Mouse (Mus musculus) heart, adult 2 months (tissue): ENCODE measurements at regions not wholly inside any gene's neighbourhood (a gene's known extent, or its start where the extent isn't known, plus 50 kb on each side); places are given as distances from the start of the nearest gene placed in this dataset.

Experiments used
- DNase-seq, 2 experiments: peaks; one replicate each; pipeline ENCODE4 v3.0.0; 2021
- H3K27ac ChIP-seq: fragments of 200-600 bp; 2 replicates; pipeline ENCODE4 v1.8.1; 2022
- H3K27me3 ChIP-seq: fragments of 200-500 bp; 2 replicates; pipeline ENCODE4 v1.6.1; 2012; ENCODE audit warnings: mild to moderate bottlenecking, low read length, inconsistent platforms, mixed read lengths; ENCODE audit not compliant: control insufficient read depth, insufficient read depth
- H3K36me3 ChIP-seq: fragments of 200-500 bp; 2 replicates; pipeline ENCODE4 v1.6.1; 2012; ENCODE audit warnings: low read length, inconsistent platforms; ENCODE audit not compliant: control insufficient read depth, insufficient read depth
- H3K4me1 ChIP-seq: fragments of 200-500 bp; 2 replicates; pipeline ENCODE4 v1.6.1; 2011; ENCODE audit warnings: low read length; ENCODE audit not compliant: control insufficient read depth, insufficient read depth
- H3K4me3 ChIP-seq: fragments of 200-600 bp; 2 replicates; pipeline ENCODE4 v1.8.1; 2022
- H3K79me2 ChIP-seq: fragments of 200-500 bp; replicated peaks from 2 replicates; pipeline ENCODE4 v1.6.1; 2012; ENCODE audit warnings: mild to moderate bottlenecking, inconsistent platforms, low read length, moderate library complexity, mixed read lengths; ENCODE audit not compliant: control insufficient read depth, insufficient read depth
- H3K9ac ChIP-seq: fragments of 200-500 bp; 2 replicates; pipeline ENCODE4 v1.6.1; 2012; ENCODE audit warnings: low read depth, mild to moderate bottlenecking, control low read depth, inconsistent platforms, low read length, mixed read lengths
- CTCF ChIP-seq: fragments of 200-600 bp; IDR thresholded peaks from 2 replicates; pipeline ENCODE4 v1.8.1; 2022; ENCODE audit warnings: antibody characterized with exemption, mild to moderate bottlenecking, moderate library complexity
- EP300 ChIP-seq: fragments of 200-500 bp; IDR thresholded peaks from 2 replicates; pipeline ENCODE4 v1.6.1; 2011; ENCODE audit warnings: low read depth, low read length, control low read depth; ENCODE audit not compliant: insufficient read depth
- POLR2A ChIP-seq: fragments of 200-500 bp; IDR thresholded peaks from 2 replicates; pipeline ENCODE4 v1.6.1; 2011; ENCODE audit warnings: mild to moderate bottlenecking, low read depth, low read length, control low read depth; ENCODE audit not compliant: insufficient read depth
- WGBS: fragments of 180-500 bp; shearing (Covaris S2); methylation state at CpG from one replicate; pipeline ENCODE4 v1.1.7; 2018; 5-methylcytosine and 5-hydroxymethylcytosine counted together
- intact Hi-C: fragments of 180-260 bp; cut with DNase I; formaldehyde crosslinking; loops from one replicate; pipeline ENCODE4 v1.15.1; 2025

- 81% methylated on average over 1 of the region's 1 CpGs for WGBS
- TF ChIP-seq POLR2A (no peak), CTCF (no peak), EP300 (no peak)
Observed at GRCm38 (mm10) chr1:63947278-63947677, 174.8 kb downstream of the Klf7 start.

DNA sequence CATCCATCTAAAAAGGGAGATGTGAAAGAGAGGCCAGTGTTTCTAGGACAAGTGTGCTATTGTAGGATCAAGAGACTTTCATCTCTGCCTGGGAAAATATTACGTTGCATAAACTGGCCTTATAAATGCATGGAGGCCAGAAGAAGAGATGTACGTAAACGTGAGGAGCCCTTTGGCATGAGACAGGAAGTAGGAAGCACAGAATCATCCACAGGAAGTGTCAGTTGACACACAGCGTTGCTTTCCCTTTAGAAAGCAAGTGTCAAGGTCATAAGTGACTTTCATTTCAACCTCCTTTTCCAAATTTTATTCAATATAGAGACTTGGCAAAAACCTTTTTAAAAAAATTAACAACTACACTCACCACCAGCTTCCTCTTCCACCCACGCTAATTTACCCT, 175.2 kb downstream of the Klf7 start:
- Histone ChIP-seq H3K79me2 (no peaks in the 10 kb centered on the region), H3K4me1 (no peaks in the 10 kb centered on the region), H3K27me3 (no peaks in the 10 kb centered on the region), H3K27ac (no peak overlapping the region), H3K36me3 (no peaks in the 10 kb centered on the region), H3K4me3 (no peak overlapping the region), H3K9ac (no peak overlapping the region)
- intact Hi-C loops, result no loop called here
- WGBS, result 60% methylated on average over 5 of the region's 5 CpGs
- DNase-seq, result no peak
- no peak for TF ChIP-seq EP300
- no peak for TF ChIP-seq POLR2A
- TF ChIP-seq CTCF, result no peak

More at GRCm38 (mm10) chr1:63947278-63947677, 174.8 kb downstream of the Klf7 start:
- DNase-seq, result no peak
- Histone ChIP-seq H3K4me3 (no peak overlapping the region), H3K9ac (no peak overlapping the region), H3K79me2 (no peaks in the 10 kb centered on the region), H3K27me3 (no peaks in the 10 kb centered on the region), H3K36me3 (no peaks in the 10 kb centered on the region), H3K4me1 (no peaks in the 10 kb centered on the region; the same call in 1 of the 2 replicates), H3K27ac (no peak overlapping the region)
- intact Hi-C loops, result no loop called here

DNA sequence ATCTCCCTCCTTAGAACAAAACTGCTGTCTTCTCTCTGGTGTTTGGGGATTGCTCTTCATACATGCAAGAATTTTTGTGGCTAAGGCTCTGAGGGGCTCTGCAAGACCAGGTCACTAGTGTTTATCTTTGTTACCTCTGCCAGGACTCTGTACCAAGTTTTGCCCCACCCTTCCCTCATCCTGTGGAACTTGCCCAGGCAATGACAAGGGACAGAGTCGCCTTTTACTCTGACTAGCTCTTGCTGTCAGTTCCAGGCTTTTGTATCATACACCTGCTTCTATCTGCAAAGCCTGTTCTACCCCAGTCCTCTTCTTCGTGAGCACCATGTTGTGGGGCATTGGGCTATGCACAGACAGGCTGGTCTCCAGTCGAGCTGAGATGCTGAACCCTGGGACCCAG, 175.7 kb upstream of the 4933402D24Rik start:
- no peak for DNase-seq
- Histone ChIP-seq H3K4me1 (no peaks in the 10 kb centered on the region), H3K36me3 (no peaks in the 10 kb centered on the region), H3K27ac (no peak overlapping the region), H3K9ac (no peak overlapping the region), H3K27me3 (no peaks in the 10 kb centered on the region), H3K4me3 (no peak overlapping the region), H3K79me2 (no peaks in the 10 kb centered on the region)
- TF ChIP-seq EP300, result no peak
- no peak for TF ChIP-seq POLR2A
- TF ChIP-seq CTCF, result no peak
- 60% methylated on average over 3 of the region's 3 CpGs for WGBS
- intact Hi-C loops, result no loop called here

DNA sequence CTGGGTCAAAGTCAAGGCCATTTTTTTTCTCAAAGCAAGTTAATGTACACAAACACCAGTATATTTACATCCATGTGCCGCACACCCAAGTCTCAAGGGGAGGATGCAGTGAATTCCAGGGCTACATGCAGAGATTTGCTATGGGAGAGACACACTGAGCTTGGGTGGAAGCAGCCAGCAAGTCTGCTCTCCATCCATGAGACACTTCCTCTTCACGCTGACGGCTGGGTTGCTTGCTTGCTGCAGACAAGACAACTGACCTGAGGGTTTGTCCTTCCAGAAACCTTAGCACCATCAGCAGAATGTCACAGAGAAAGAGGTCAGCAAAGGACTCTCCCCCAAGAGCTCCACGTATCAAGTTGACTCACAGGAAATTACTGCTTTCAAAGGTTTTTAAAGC, 169.3 kb upstream of the 4933402D24Rik start:
- Histone ChIP-seq H3K36me3 (no peaks in the 10 kb centered on the region), H3K9ac (no peak overlapping the region), H3K27ac (no peak overlapping the region), H3K27me3 (no peaks in the 10 kb centered on the region), H3K4me3 (no peak overlapping the region), H3K79me2 (no peaks in the 10 kb centered on the region), H3K4me1 (no peaks in the 10 kb centered on the region)
- DNase-seq, result no peak
- TF ChIP-seq POLR2A (no peak), CTCF (no peak), EP300 (no peak)
- intact Hi-C loops, result loop anchor here (5.0 kb wide), 1 partner anchor 171 kb away; the partner anchor contains the start of gene 4933402D24Rik
- 50% methylated on average over 4 of the region's 4 CpGs for WGBS

- intact Hi-C loops, result loop anchor here (5.0 kb wide), 1 partner anchor 170 kb away; the partner anchor contains the start of gene 4933402D24Rik
- H3K4me1 ChIP-seq, result no peaks in the 10 kb centered on the region
- 41% methylated on average over 3 of the region's 3 CpGs for WGBS
- H3K9ac ChIP-seq, result no peak overlapping the region
- DNase-seq, result no peak
- TF ChIP-seq EP300 (no peak), POLR2A (no peak), CTCF (no peak)
- H3K27ac ChIP-seq, result no peak overlapping the region
- H3K4me3 ChIP-seq, result no peak overlapping the region
- H3K36me3 ChIP-seq, result no peaks in the 10 kb centered on the region
- no peaks in the 10 kb centered on the region for H3K79me2 ChIP-seq
- H3K27me3 ChIP-seq, result 0 out of 2 replicates have a peak, but pooled peaks cover 3% of the 10 kb centered on the region
Observed at GRCm38 (mm10) chr1:63937480-63937879, 168.4 kb upstream of the 4933402D24Rik start.

DNA sequence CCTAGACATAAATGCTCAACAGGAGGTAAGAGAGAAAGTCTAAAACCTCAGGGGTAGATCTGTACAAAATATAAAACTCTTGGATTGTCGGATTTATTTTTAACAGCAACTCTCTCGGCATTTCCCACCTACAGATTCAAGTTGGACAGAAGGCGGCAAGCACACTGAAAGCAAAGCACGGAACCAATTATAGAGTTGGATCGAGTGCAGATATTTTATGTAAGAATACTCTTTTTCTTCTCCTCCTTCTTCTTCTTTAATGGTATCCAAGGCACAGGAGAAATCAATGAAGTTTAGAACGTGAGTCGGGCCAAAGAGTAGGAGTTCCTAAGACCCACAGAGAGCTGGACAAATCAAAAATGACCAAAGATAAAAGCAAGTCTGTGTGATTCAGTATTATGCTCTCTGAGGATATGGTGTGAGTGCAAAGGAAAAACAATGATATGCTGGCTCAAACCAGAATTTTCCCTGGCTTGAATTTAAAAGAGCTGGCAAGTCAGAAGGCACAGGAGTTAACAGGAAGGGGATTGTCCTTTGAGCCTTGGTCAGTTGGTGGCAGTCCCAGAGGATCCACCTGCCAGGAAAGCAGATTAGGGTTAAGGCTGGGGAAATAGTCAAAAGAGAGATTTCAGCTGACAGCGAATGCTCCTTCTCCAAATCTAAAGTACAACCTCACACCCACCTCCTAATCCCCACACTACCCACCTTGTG, 165.7 kb upstream of the 4933402D24Rik start:
- DNase-seq, result no peak
- Histone ChIP-seq H3K4me3 (no peak overlapping the region), H3K9ac (no peak overlapping the region), H3K79me2 (no peaks in the 10 kb centered on the region), H3K27me3 (0 out of 2 replicates have a peak, but pooled peaks cover 3% of the 10 kb centered on the region), H3K4me1 (no peaks in the 10 kb centered on the region), H3K36me3 (no peaks in the 10 kb centered on the region), H3K27ac (no peak overlapping the region)
- intact Hi-C loops, result loop anchor here (5.0 kb wide), 1 partner anchor 167 kb away; the partner anchor contains the start of gene 4933402D24Rik
- 77% methylated on average over 8 of the region's 8 CpGs for WGBS
- TF ChIP-seq POLR2A (no peak), EP300 (no peak), CTCF (no peak)
